Mouse (Mus musculus) adrenal gland, postnatal 10 days (tissue): ENCODE results near the gene Pnmal2. TPM values are rescaled to one million over a fixed set of nuclear protein-coding genes. Genes with fewer than 3 reads are reported as not detected.
A peak's percentile ranks its signal among the peaks of the same experiment; 100 is the strongest.
"Not testable (repeated sequence)": the region's sequence is repeated elsewhere in the genome, so short reads cannot be mapped to it uniquely, and the experiment has no call there.

Experiments
- DNase-seq: peaks from one replicate; pipeline ENCODE4 v3.0.0; 2021; ENCODE audit warnings: mixed read lengths
- total RNA-seq, 2 experiments: library from RNA; stranded (reverse); gene quantifications; 2 replicates each; pipeline ENCODE4 v1.2.3; 2021

Pnmal2 gene
- total RNA-seq, 2 experiments from 2014 or later, result 18.3 to 23.9 TPM

DNA sequence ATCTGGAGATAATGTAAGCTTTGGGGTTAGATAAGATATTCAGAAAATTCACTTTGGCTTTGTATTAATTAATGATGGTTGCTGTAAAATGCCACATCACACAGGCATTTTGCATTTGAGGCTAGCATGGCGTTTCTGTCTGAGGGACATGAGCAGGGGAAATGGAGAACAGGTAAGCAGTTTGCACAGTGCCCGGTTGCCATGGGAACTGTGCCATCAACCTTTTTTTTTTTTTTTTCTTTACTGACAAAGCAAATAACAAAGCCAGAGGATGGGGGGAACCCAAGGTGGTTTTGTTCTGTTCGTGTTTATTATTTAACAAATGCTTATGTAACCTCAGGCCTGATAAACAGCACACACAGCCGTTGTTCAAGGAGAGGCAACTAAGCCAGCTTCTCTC, 1.6 kb upstream of the Pnmal2 start:
- DNase-seq, result no peak

DNA sequence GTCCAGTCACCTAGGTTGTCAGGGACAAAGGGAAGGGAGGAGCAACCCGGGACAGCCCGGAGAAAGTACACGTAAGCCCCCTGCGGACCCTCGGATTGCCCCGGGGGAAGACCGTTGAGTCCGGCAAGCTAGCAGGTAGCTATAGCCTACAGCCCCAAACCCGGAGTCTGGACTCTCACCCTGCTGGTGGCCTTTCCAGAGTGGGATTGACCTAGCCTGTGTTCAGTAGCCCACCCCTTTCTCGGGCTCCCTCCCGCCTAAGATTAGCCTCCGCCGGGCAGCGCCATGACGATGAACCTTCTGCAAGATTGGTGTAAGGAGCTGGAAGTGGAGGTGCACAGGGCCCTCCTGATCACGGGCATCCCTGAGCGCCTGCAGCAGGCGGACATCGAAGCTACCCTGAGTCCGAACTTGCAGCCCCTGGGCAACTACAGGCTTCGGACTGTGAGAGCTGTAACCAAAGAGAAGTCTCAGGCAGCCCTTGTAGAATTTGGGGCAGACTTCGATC, 380 bp downstream of the Pnmal2 start:
- peak; percentile 37 for DNase-seq

DNA sequence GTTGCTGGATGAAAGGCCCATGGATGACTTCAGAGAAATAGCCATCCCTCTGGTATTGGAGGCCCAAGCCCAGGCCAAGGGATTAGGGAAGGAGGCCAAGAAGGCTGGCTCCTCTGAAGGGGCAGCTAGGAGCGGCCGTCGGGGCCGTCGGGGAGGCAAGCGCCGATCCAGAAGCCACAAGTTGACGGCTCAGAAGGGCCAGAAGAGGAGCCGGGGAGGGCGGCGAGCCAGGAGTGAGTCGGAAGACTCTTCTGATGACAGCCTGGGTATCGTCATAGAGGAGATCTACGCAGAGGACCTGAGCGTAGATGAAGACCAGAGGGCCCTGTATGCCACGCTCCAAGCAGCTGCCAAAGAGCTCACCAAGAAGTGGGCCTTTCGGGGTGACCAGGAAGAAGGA, 937 bp downstream of the Pnmal2 start:
- peak; percentile 22 for DNase-seq

DNA sequence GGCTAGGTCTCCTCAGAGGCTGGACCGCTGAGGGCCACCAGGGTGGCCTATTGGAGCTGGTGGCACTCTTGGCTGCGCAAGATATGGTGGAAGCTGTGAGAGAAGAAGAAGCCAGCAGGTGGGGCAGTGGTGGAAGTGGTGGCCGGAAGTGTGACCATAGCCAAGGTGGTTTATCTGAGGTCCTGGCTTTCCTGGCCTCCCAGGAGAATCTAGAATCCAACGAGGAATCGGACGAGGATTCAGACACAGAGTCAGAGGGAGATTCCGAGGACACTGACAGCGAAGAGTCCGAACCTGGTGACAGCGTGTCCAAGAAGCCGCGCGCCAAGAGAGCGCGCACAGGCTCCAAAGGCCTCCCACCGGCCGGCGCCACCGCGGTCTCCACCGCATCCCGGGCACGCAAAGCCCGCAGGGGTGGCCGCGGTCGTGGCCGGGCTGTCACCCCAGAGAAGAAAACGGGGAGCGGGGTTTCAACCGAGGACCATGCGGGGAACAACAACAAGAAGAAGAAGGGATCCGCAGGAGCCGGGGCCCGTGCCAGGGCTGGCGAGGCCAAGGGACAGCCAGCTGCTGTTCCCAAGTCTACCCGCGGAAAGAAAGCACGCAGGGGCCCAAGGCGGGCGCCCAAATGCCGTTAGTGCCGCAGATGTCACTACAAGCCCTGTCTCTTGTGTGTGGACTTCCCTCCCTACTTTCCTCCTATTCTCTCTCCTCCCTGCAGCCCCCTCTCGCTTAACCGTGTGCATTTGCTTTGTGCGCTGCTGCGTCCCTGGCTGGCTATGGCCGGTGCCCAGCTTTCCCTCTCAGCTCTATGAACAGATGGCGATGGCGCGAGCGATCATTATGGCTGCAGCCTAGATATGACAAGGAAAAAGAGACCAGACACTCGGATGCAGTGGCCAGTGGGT, 2.2 kb downstream of the Pnmal2 start:
- peak; percentile 33 for DNase-seq

DNA sequence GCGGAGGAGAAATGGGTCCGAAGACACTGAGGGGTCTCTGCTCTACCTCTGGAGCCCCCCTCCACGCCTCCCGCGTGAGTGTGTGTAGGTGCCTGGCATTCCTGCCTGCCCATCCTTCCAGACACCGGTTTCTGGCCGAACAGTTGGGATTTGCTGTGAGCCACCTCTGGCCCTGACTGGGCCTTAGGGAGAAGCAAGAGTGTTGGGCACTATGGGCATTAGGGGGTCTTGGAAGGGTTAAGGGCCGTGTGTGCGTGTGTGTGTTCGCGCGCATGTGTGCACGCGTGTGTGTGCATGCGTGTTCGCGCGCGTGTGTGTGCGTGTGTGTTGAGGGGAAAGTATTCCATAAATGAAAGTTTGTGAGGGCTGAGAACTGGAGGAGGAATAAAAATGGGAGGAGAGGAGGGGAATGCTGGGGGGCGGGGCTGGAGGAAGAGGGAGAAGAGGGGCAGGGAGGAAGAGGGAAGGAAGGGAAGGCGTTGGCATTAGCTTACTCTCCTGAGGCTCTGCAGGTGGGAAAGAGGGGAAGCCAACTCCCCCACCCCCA, 2.9 kb downstream of the Pnmal2 start:
- no peak for DNase-seq

DNA sequence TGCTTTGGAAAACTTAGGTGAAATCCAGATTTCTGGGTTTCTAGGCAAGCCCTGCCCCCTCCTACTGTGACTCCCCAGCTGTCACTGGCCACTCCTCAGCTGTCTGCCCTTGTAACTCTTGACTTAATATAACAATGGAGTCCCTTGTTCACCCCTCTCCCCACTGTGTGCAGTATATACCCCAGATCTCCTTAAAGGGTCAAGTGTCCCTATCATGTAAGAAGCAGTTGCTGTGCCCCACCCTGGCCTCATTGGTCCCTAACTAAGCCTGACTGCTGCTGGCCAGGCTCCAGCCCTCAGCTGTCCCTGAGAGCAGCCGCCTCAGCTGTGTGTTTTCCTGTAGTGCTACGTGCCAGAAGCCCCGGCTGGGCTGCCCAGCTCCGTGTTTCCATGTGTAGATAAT, 3.5 kb downstream of the Pnmal2 start:
- DNase-seq, result peak; percentile 51

DNA sequence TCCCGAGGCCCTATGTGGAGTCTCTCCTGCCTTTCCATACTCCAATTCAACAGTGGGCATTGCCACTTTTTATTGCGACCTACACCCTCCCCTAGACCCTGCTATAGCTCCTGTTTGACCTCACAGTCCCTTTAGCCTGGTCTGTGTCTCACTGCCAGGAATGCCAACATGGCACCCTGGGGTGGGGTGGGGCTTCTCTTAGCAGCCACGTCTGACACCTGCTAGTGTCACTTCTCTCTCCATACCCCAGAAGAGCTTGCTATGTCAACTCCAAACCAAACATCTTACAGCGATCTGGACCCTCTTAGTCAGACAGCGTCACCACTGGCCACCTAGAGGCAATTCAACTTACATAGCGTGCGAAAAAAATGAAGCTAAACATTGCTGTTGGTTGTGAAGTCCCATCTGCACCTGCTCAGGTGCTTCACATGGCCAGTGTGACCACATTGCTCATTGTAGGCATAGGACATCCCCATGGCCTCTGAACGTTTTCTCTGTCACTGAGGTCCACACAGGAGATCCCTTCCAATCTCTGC, 4.5 kb downstream of the Pnmal2 start:
- DNase-seq, result no peak

DNA sequence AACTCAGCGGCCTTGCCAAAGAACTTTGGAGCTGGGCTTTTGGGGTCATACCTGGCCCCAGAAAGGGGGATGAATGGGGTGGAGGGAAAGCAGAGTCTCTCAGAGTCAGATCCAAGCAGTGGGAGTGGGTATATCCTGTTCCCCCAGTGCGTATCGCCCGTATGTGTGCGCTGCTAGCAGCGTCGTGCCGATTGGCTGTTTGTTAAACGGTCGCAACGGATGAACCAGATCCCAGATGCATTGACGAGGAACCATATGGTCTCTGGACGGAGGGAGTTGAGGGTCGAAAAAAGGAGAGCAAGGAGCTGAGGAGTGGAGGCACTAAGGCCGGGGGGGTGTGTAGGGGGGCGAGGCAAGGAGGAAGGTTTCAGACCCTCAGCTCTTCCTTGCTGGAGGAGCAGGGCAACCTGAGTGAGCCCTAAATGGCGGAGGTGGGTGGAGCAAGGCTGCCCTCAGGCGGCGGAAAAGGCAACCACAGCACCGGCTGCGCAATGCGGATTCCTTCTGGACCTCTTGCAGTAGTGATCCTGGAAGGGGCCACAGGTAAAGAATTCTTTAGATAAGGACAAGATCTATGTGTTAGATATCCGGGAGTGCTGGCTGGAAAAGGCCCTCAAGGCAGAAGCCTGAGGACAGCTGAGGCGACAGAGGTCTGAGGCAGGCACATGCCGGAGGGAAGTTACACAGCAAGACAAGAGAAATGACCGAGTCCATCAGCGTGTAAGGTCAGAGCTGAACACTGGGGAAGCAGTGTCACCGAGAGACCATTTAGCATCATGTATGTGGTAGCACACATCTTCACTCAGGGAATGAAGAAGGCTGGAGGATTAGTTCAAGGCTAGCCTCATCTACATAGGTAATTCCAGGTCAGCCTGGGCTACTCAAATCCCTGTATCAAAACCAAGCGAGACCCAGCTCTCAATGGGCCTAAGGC, 5.7 kb downstream of the Pnmal2 start:
- peak; percentile 87 for DNase-seq

DNA sequence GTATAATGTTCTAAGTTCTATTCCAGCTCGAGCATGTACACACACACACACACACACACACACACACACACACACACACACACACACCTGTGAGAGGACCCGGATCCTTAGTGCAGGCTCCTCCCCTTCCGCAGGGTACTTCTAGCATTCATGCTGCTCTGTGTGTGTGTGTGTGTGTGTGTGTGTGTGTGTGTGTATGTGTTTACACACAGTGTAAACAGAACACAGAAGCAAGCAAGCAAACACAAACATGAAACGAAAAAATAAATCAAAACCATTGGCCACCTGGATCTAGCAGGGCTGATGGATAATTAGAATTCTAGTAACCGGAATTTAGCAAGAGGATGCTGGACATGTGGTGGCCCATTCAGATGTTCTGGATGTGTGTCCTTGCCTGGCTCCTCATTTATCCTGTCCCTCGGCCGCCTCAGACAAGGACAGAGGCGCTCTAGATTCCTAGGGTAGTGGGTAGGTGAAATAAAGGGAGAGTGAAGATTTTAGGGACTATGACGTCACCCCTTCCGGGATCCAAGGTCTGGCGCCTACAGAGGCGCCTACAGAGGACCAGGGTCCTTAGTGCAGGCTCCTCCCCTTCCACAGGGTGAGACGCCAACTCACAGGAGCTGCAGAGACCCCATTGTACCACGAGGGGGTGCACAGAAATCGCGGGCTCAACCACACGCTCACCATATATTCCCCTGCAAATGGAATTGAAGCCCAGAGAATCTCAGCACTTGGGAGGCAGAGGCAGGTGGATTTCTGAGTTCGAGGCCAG, 6.6 kb downstream of the Pnmal2 start:
- DNase-seq, result peak; percentile 87

DNA sequence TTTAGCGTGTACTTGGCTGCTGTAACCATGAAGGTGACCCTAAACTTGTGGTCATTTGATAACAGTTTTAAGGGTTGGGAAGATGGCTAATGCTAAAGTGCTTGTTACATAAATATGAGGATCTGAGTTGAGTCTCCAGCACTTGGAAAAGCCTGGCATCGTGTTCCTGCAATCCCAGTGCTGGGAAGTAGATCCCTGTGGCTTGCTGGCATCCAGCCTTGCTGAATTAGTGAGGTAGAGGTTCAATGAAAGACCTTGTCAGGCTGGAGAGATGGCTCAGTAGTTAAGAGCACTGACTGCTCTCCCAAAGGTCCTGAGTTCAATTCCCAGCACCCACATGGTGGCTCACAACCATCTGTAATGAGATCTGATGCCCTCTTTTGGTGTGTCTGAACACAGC, 9.3 kb downstream of the Pnmal2 start:
- not testable (repeated sequence) for DNase-seq

DNA sequence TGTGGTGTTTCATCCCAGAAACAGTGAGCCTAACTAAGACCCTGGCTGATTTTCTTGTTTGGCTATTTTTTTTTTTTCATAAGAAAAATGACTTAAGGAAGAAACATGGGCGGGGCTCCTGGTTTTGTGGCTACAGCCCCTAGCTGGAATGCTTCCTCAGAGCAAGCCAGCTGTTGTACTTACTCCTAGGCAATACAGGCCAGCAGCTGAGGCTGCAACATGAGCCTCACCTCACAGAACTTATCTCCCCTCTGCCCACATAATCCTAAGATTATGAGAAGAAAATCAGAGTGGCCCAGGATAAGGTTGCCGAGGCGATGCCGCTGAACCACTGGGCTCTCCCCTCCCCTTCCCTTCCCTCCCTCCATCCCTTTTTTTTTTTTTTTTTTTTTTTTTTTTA, 11.2 kb downstream of the Pnmal2 start:
- no peak for DNase-seq

DNA sequence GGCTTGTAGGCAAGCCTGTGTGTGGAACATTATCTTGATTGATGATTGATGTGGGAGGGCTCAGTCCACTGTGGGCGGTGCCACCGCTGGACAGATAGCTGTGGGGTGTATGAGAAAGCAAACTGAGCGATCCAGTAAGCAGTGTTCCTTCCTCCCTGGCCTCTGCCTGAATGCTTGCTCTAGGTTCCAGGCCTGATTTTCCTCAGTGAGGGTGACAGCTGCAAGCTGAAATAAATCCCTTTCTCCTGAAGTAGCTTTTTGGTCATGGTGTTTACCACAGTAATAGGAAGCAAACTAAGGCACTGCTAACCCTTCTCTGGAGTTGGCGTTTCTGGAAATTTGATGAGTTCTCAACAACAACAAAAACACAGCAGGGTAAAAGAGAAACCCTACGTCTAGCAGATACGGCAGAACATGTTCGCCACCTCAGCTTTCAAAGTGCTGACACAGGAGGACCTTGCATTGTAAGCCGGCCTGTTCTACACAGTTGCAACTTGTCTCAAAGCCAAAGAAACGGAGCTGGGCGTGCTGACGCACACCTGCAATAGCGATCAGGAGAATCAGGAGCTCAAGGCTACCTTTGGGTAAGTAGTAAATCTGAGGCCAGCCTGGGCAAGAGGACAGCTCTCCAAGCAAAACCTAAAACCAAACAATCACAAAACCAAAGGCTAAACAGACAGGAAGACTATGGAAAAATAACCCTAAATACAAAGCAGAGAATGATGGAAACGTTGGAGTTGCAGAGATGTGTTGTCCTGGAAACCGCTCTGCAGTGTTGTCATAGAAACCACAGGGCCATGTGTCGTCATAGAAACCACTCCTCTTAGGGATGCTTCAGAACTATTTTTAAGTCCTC, 12.2 kb downstream of the Pnmal2 start:
- DNase-seq, result no peak

DNA sequence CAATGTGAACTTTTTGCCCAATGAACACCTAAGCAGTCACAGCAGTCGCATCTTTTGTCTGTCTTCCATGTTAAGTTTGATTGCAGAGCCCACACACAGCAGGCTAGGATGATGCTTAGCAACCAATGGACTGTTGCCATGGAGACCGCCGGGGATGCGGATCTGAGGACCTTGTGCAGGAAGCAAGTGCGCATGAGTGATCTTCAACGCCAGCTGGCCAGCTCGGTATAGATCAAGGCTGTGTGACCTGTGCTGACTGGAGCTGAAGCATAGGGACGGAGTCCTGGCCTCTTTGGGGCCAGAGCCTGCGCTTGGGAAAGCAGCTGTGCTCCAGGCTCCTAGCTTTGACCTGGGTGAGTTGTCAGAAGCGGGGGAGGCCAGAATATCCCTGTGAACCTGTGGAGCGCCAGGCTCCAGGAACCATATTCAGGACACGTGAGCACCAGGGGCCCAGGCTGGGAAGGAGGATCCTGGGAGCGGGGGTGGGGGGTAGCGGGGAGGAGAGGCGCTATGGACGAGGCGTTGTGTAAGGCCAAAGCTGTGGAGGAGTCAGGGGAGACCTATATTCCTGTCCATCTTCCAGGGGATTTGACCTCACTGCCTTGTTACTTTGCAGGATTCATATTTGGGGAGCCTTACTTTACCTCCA, 15.2 kb downstream of the Pnmal2 start, which contains the start of gene Pnmal1:
Pnmal1 (plus strand) TSS at position 141 of the 649 bp plus-strand sequence.
- peak; percentile 83 for DNase-seq

DNA sequence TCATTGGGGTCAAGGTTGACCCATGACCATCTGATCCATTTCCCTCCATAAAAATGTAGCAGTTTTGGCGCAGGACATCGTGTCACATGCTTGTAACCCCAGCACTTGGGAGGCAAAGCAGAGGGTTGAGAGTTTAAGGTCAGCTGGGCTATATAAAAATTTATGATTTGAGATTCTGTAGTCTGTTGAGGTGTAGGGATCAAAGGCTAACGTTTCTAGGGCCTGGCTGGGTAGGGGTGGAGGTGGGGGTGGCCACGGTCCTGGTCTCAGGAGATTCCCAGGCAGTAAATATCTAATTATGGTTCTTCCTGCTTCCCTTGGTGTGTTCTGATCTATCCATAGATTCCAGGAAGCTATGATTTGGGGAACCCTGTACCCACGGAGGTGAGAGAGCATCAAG, 17.2 kb downstream of the Pnmal2 start:
- DNase-seq, result no peak

DNA sequence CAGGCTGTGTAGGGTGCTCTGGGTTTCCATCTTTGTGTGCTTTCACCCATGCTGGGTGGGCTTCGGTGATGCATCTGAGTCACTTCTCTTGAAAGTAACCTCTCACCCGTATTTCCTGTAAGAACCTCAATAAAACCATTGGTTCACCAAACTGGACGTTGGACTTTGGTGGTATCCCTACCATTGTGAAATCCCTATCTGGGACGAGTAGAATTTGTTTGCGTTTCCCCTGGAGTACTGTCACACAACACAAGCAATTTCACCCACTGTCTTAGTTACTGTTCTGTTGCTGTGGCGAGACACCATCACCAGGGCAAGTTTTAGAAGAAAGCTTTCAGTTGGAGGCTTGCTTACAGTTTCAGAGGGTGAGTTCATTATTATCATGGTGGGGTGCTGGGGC, 23.9 kb downstream of the Pnmal2 start:
- no peak for DNase-seq

DNA sequence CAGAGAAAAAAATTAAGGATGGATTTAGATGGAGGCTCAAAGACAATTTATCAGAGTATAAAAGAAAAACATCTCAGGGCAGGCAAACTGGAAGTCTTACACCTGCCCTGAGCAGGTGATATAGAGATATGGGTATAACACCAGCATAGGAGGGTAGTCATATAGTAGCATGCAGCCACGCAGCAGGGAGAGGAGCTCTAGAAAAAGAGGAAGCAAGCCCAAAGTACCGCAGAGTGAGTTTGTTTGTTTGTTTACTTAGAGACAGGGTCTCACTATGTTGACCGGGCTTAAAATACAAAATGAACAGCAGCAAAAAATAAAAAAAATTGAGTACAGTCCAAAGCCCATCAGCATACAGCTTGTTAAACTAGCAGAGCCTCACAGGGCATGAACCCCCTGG, 26.7 kb downstream of the Pnmal2 start:
- no peak for DNase-seq

DNA sequence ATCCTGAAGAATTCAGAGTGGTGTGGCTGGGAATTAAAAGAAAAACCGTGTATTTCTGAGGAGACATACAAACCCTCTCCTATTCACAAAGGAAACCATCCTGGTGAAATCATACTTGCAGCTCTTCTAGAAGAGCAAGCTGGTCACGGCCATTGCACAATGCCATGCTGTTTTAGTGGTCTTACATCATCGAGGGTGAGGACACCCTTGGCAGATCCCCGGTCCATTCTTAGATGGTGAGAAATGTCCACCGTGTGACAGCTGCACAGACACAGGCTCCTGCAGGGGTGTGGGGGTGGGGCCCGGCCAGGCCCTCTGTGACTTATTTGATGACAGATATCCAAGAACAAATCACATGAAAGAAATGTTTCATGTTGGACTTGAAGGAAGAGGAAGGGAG, 29.5 kb downstream of the Pnmal2 start:
- DNase-seq, result peak; percentile 44

DNA sequence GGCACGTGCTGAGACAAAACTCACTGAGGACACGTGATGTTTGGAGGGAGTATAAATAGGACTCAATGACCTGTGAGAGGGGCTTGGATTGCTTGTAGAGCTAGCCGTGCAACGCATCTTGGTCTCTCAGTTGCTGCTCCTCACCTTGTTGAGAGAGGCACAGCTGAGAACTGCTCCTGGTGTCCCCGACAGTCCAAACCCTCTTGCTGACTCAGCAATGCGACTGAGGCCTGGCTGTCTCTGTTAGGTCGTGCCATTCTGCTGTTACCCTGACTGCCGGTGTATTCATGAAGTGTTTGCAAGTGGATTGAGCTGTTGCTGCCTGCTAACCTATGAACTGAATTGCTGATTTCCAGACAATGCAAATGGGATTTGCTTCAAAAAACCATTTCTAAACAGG, 31.8 kb downstream of the Pnmal2 start:
- DNase-seq, result no peak

DNA sequence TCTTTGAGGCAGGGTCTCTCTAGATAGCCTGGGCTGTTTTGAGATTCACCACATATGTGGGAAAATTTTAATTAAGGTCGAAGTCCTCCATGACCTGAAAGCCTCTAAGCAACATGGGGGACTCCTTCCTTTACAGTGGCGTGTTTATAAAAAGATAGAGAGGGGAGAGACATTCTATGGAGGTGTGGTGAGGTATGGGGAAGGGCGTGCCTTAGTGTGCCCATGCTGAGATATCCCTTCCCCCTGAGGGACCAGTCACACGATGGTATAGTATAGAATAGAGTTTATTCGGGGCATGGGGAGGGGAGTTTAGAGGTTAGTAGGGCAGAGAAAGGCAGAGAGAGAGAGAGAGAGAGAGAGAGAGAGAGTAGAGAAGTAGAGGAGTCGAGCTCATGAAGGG, 33.7 kb downstream of the Pnmal2 start:
- DNase-seq, result no peak

DNA sequence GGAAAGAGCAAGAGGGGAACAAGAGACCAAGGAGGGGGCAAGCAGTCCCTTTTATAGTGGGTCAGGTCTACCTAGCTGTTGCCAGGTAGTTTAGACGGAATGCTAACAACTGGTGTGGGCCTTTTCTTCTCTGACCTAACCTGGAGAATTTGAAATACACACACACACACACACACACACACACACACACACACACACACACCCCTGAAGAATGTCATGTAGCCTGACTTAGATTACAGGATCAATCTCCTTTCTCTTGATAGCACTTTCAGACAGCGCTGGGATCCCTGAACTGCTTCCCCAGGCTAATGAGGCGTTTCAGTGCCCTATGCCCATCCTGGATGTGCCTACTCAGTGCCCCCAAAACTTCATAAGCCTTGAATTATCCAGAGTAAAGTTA, 34.1 kb downstream of the Pnmal2 start:
- no peak for DNase-seq
